Mouse (Mus musculus): ENCODE measurements at regions not wholly inside any gene's neighbourhood (a gene's known extent, or its start where the extent isn't known, plus 50 kb on each side); places are given as distances from the start of the nearest gene placed in this dataset.

- Histone ChIP-seq H3K4me1 (replicated peaks; ENCODE audit: control insufficient read depth, insufficient read depth, low read length) (no peaks in the 10 kb centered on the region), H3K9me3 (ENCODE audit: control insufficient read depth) (no peaks in the 10 kb centered on the region), H3K27me3 (replicated peaks; ENCODE audit: control insufficient read depth, insufficient read depth, low read length) (no peaks in the 10 kb centered on the region), H3K4me3 (ENCODE audit: low read depth, low read length) (no peak overlapping the region), H3K9ac (ENCODE audit: low read depth, low read length) (no peak overlapping the region), H3K4me2 (replicated peaks; ENCODE audit: low read depth) (no peak overlapping the region), H3K27ac (ENCODE audit: low read depth, low read length) (no peak overlapping the region), H3K36me3 (ENCODE audit: control insufficient read depth, insufficient read depth) (no peaks in the 10 kb centered on the region)
- no peak for ATAC-seq
- no peak for TF ChIP-seq CTCF (IDR thresholded peaks at IDR 0.05; ENCODE audit: low read depth)
- WGBS: 57% methylated on average over 2 of the region's 2 CpGs
These were observed 158.3 kb downstream of the Gm5426 start for GRCm38 (mm10) chr10:96294666-96295065.

- H3K9me3 ChIP-seq (ENCODE audit: control insufficient read depth): no peaks in the 10 kb centered on the region
- H3K27me3 ChIP-seq (replicated peaks; ENCODE audit: control insufficient read depth, insufficient read depth, low read length): no peaks in the 10 kb centered on the region
- no peak overlapping the region for H3K27ac ChIP-seq (ENCODE audit: low read depth, low read length)
- no peak for TF ChIP-seq CTCF (IDR thresholded peaks at IDR 0.05; ENCODE audit: low read depth)
- no peak for ATAC-seq
- H3K4me1 ChIP-seq (replicated peaks; ENCODE audit: control insufficient read depth, insufficient read depth, low read length): no peaks in the 10 kb centered on the region
- H3K4me3 ChIP-seq (ENCODE audit: low read depth, low read length): no peak overlapping the region
- H3K36me3 ChIP-seq (ENCODE audit: control insufficient read depth, insufficient read depth): no peaks in the 10 kb centered on the region
- H3K9ac ChIP-seq (ENCODE audit: low read depth, low read length): no peak overlapping the region
- 87% methylated on average over 4 of the region's 4 CpGs for WGBS
- no peak overlapping the region for H3K4me2 ChIP-seq (replicated peaks; ENCODE audit: low read depth)
These were observed 161.3 kb downstream of the Gm5426 start for GRCm38 (mm10) chr10:96297658-96298057.

- no peak overlapping the region for H3K4me3 ChIP-seq (ENCODE audit: low read depth, low read length)
- no peaks in the 10 kb centered on the region for H3K4me1 ChIP-seq (replicated peaks; ENCODE audit: control insufficient read depth, insufficient read depth, low read length)
- no peak for ATAC-seq
- H3K4me2 ChIP-seq (replicated peaks; ENCODE audit: low read depth): no peak overlapping the region
- 69% methylated on average over 5 of the region's 5 CpGs for WGBS
- no peak overlapping the region for H3K9ac ChIP-seq (ENCODE audit: low read depth, low read length)
- TF ChIP-seq CTCF (IDR thresholded peaks at IDR 0.05; ENCODE audit: low read depth): no peak
- no peak overlapping the region for H3K27ac ChIP-seq (ENCODE audit: low read depth, low read length)
- H3K9me3 ChIP-seq (ENCODE audit: control insufficient read depth): no peaks in the 10 kb centered on the region
- no peaks in the 10 kb centered on the region for H3K27me3 ChIP-seq (replicated peaks; ENCODE audit: control insufficient read depth, insufficient read depth, low read length)
- H3K36me3 ChIP-seq (ENCODE audit: control insufficient read depth, insufficient read depth): no peaks in the 10 kb centered on the region
These were observed 162.2 kb downstream of the Gm5426 start for GRCm38 (mm10) chr10:96298566-96298965.

GRCm38 (mm10) chr10:96305701-96306100 lies 169.3 kb downstream of the Gm5426 start:
- WGBS: 58% methylated on average over 7 of the region's 7 CpGs
- Histone ChIP-seq H3K27ac (ENCODE audit: low read depth, low read length) (no peak overlapping the region), H3K36me3 (ENCODE audit: control insufficient read depth, insufficient read depth) (no peaks in the 10 kb centered on the region), H3K27me3 (replicated peaks; ENCODE audit: control insufficient read depth, insufficient read depth, low read length) (no peaks in the 10 kb centered on the region), H3K4me2 (replicated peaks; ENCODE audit: low read depth) (no peak overlapping the region), H3K4me1 (replicated peaks; ENCODE audit: control insufficient read depth, insufficient read depth, low read length) (no peaks in the 10 kb centered on the region), H3K9ac (ENCODE audit: low read depth, low read length) (no peak overlapping the region), H3K9me3 (ENCODE audit: control insufficient read depth) (no peaks in the 10 kb centered on the region), H3K4me3 (ENCODE audit: low read depth, low read length) (no peak overlapping the region)
- ATAC-seq: no peak
- no peak for TF ChIP-seq CTCF (IDR thresholded peaks at IDR 0.05; ENCODE audit: low read depth)

- Histone ChIP-seq H3K4me3 (ENCODE audit: low read depth, low read length) (no peak overlapping the region), H3K4me1 (replicated peaks; ENCODE audit: control insufficient read depth, insufficient read depth, low read length) (no peaks in the 10 kb centered on the region), H3K9me3 (ENCODE audit: control insufficient read depth) (peaks cover 5% of the 10 kb centered on the region; the same call in 1 of the 2 replicates), H3K27ac (ENCODE audit: low read depth, low read length) (no peak overlapping the region), H3K4me2 (replicated peaks; ENCODE audit: low read depth) (no peak overlapping the region), H3K9ac (ENCODE audit: low read depth, low read length) (no peak overlapping the region), H3K27me3 (replicated peaks; ENCODE audit: control insufficient read depth, insufficient read depth, low read length) (no peaks in the 10 kb centered on the region), H3K36me3 (ENCODE audit: control insufficient read depth, insufficient read depth) (no peaks in the 10 kb centered on the region)
- no peak for TF ChIP-seq CTCF (IDR thresholded peaks at IDR 0.05; ENCODE audit: low read depth)
- 29% methylated on average over 7 of the region's 7 CpGs for WGBS
- no peak for ATAC-seq
These were observed 172.5 kb downstream of the Gm5426 start for GRCm38 (mm10) chr10:96308713-96309445.

GRCm38 (mm10) chr10:96309766-96310165 lies 173.4 kb downstream of the Gm5426 start:
- 56% methylated on average over 4 of the region's 4 CpGs for WGBS
- Histone ChIP-seq H3K4me3 (ENCODE audit: low read depth, low read length) (no peak overlapping the region), H3K27me3 (replicated peaks; ENCODE audit: control insufficient read depth, insufficient read depth, low read length) (no peaks in the 10 kb centered on the region), H3K27ac (ENCODE audit: low read depth, low read length) (no peak overlapping the region), H3K4me1 (replicated peaks; ENCODE audit: control insufficient read depth, insufficient read depth, low read length) (no peaks in the 10 kb centered on the region), H3K9me3 (ENCODE audit: control insufficient read depth) (peaks cover 5% of the 10 kb centered on the region; the same call in 1 of the 2 replicates), H3K9ac (ENCODE audit: low read depth, low read length) (no peak overlapping the region), H3K4me2 (replicated peaks; ENCODE audit: low read depth) (no peak overlapping the region), H3K36me3 (ENCODE audit: control insufficient read depth, insufficient read depth) (no peaks in the 10 kb centered on the region)
- no peak for ATAC-seq
- no peak for TF ChIP-seq CTCF (IDR thresholded peaks at IDR 0.05; ENCODE audit: low read depth)
